Mouse (Mus musculus) forebrain, embryonic 15.5 days (tissue): ENCODE measurements around the gene Arpp19. TPM values are rescaled to one million over a fixed set of nuclear protein-coding genes. Genes with fewer than 3 reads are reported as not detected.

ENCODE experiments used
- ATAC-seq: fragments of 200-750 bp; cut with Nextera tagmentation; replicated peaks from 2 replicates; pipeline ENCODE4 v1.8.0; 2017; ENCODE audit warnings: mild to moderate bottlenecking, moderate TSS enrichment, moderate library complexity
- H3K27ac ChIP-seq: fragments of 300-500 bp; sonication (generic); replicated peaks from 2 replicates; pipeline ENCODE4 v1.5.1; 2015; ENCODE audit warnings: mild to moderate bottlenecking, inconsistent platforms
- H3K27me3 ChIP-seq: fragments of 300-500 bp; sonication (generic); 2 replicates; pipeline ENCODE4 v1.6.1; 2015; ENCODE audit warnings: inconsistent platforms
- H3K36me3 ChIP-seq: fragments of 300-500 bp; sonication (generic); 2 replicates; pipeline ENCODE4 v1.6.1; 2015; ENCODE audit warnings: mild to moderate bottlenecking, inconsistent platforms
- H3K4me1 ChIP-seq: fragments of 300-500 bp; sonication (generic); 2 replicates; pipeline ENCODE4 v1.6.1; 2015; ENCODE audit warnings: inconsistent platforms
- H3K4me2 ChIP-seq: fragments of 300-500 bp; sonication (generic); replicated peaks from 2 replicates; pipeline ENCODE4 v1.6.1; 2015; ENCODE audit warnings: mild to moderate bottlenecking, inconsistent platforms
- H3K4me3 ChIP-seq: fragments of 300-500 bp; sonication (generic); 2 replicates; pipeline ENCODE4 v1.5.1; 2015; ENCODE audit warnings: mild to moderate bottlenecking, inconsistent platforms
- H3K9ac ChIP-seq: fragments of 300-500 bp; sonication (generic); replicated peaks from 2 replicates; pipeline ENCODE4 v1.6.1; 2015; ENCODE audit warnings: mild to moderate bottlenecking, inconsistent platforms
- H3K9me3 ChIP-seq: fragments of 300-500 bp; sonication (generic); 2 replicates; pipeline ENCODE4 v1.6.1; 2016; ENCODE audit warnings: inconsistent platforms
- WGBS: fragments of 180-500 bp; shearing (Covaris S2); methylation state at CpG from one replicate; pipeline ENCODE4 v1.1.7; 2015; ENCODE audit warnings: mixed read lengths; 5-methylcytosine and 5-hydroxymethylcytosine counted together
- polyA plus RNA-seq: library from polyadenylated mRNA; unstranded; fragments of >200 nt; fragmentation: Nextera tagmentation; extraction: Ambion mirVana; gene quantifications from 2 replicates; pipeline ENCODE4 v1.2.1, GENCODE M21; 2015

Arpp19 gene
- 230 and 242 TPM in 2 replicates for polyA plus RNA-seq

DNA sequence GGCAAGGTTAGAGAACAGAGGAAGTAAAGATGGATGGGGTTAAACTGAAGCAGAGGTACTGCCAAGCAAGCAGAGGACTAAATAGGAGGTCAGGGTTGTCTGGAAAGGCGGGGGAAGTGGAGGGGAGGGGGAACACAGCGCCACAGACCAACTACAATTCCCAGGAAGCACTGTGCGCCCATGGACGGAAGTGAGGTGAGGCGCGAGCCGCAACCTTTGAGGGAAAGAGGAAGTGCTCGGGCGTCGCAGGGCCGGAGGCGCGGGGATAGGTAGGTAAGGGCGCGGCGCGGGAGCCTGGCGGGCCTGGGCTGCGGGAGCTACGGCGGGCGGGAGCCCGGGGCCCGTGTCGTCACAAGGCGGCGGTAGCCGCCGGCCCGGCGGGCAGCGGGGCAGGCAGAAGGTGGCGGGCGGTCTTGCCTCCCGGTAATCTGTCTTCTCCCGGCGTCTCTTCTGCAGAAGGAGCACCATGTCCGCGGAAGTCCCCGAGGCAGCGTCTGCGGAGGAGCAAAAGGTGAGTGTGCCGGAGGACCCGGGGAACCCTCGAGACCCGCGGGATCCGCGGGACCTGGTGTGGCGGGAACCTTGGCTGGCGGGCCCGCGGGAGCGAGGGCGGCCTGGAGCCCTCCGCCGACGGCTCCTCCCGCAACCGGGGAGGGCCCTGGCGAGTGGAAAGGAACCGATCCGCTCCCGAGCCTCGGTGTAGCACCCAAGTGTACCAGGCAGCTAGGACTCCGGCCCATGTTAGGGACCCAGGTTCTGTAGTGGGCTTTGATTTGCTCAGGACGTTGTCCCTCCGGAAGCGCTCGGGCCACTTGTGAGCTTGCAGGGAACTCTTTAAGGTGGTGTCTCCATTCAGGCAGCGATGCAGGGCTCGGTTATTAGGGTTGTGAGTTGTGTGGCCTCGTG is at the start of gene Arpp19:
Gene Arpp19, plus strand, starts transcription at position 164 of the 906 bp plus-strand sequence.
- no peaks in the 10 kb centered on the region for H3K9me3 ChIP-seq
- ATAC-seq: peak; percentile 98
- H3K4me2 ChIP-seq: peak within 1 kb of the TSS; percentile 67
- no peaks in the 10 kb centered on the region for H3K27me3 ChIP-seq
- peaks cover 21% of the 10 kb centered on the region for H3K4me1 ChIP-seq
- H3K36me3 ChIP-seq: no peaks in the 10 kb centered on the region
- WGBS: under 1% methylated on average over 71 of the region's 73 CpGs
- H3K4me3 ChIP-seq: peak within 1 kb of the TSS; percentile 96
- peak within 1 kb of the TSS; percentile 92 for H3K9ac ChIP-seq
- H3K27ac ChIP-seq: peak within 1 kb of the TSS; percentile 83

DNA sequence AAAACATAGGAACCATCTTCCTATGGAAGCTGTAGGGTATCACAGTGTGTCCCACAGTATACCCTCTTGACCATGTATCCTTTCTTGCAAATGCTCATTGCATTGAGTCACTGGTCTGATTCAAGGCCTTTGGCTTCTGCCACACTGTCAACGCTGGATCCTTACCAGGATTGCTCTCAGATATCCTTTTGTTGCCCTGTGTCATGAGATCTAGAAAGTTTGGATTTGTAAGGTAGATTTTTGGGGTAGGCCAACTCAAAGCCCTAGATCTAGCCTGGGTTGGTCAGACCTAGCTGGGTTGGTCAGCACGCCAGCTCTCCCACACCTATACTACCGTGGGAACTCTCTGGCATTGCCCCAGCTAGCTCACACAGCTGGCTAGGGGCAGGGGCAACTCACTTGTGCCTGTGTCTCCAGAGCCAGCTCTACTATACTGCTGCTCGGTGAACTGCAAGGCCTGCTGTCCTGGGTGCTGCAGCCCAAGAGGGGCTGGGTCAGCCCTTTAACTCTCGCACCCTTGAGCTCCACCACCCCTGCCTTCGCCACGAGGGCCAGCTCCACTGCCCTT is 48.4 kb upstream of the Arpp19 start:
- H3K9me3 ChIP-seq: no peaks in the 10 kb centered on the region
- H3K4me3 ChIP-seq: no peak overlapping the region
- H3K4me1 ChIP-seq: no peaks in the 10 kb centered on the region
- ATAC-seq: no peak
- H3K9ac ChIP-seq: no peak overlapping the region
- H3K4me2 ChIP-seq: no peak overlapping the region
- H3K27ac ChIP-seq: no peak overlapping the region
- H3K36me3 ChIP-seq: no peaks in the 10 kb centered on the region
- WGBS: 91% methylated on average over 7 of the region's 7 CpGs
- H3K27me3 ChIP-seq: no peaks in the 10 kb centered on the region

DNA sequence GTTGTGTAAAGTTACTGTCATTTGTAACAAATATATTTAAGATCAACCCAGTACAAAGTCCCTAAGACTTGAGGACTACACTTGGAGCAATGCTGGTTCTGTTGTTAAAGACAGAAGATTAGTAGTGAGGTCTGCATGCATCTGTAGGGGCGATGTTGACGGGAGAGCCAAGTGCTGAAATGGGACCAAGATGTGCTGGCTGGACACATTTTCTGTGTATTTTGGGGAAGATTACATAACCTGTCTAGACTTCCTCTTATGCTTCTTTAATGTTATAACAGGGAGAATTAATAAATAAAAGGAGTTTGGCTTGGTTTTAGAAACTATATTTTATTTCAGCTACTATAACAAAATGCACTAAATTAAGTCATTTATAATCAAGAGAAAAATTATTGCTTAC is 47.4 kb upstream of the Arpp19 start:
- no peak overlapping the region for H3K4me3 ChIP-seq
- no peak overlapping the region for H3K4me2 ChIP-seq
- 85% methylated on average over 2 of the region's 2 CpGs for WGBS
- H3K27me3 ChIP-seq: no peaks in the 10 kb centered on the region
- no peak overlapping the region for H3K27ac ChIP-seq
- ATAC-seq: no peak
- no peaks in the 10 kb centered on the region for H3K9me3 ChIP-seq
- H3K9ac ChIP-seq: no peak overlapping the region
- no peaks in the 10 kb centered on the region for H3K36me3 ChIP-seq
- H3K4me1 ChIP-seq: 0 out of 2 replicates have a peak, but pooled peaks cover 4% of the 10 kb centered on the region

DNA sequence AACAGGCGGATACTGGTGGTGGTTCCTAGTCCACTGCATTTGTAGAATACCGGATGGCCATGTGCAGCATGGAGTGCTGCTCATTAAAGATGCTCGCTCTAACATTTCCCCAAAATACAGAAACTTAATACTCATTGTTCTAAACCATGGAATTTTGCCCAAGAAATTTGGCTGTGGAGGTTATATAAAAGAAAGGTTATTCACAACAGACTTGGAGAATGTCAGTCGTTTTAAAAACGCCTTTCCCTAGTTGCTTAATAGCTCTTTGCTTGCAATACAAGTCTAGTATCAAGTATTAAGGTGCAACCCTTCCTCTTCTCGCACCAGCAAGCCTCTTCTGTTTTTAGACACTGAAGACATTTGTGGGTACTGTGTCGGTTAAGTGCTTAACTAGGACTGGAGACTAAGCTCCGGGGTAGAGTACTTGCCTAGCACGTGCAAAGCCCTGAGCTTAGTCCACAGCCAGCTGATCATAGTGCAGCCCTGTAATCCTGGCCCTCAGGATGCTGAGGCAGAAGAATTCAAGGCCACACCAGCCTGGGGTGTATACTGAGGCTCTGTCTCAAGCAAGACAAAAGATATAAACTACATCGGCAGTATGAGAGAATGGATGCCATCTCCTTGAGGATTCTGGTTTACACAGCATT is 42.7 kb upstream of the Arpp19 start:
- Histone ChIP-seq H3K4me1 (0 out of 2 replicates have a peak, but pooled peaks cover 4% of the 10 kb centered on the region), H3K27ac (no peak overlapping the region), H3K9ac (no peak overlapping the region), H3K27me3 (no peaks in the 10 kb centered on the region), H3K4me2 (no peak overlapping the region), H3K9me3 (no peaks in the 10 kb centered on the region), H3K36me3 (no peaks in the 10 kb centered on the region), H3K4me3 (no peak overlapping the region)
- 70% methylated on average over 10 of the region's 10 CpGs for WGBS
- ATAC-seq: no peak

DNA sequence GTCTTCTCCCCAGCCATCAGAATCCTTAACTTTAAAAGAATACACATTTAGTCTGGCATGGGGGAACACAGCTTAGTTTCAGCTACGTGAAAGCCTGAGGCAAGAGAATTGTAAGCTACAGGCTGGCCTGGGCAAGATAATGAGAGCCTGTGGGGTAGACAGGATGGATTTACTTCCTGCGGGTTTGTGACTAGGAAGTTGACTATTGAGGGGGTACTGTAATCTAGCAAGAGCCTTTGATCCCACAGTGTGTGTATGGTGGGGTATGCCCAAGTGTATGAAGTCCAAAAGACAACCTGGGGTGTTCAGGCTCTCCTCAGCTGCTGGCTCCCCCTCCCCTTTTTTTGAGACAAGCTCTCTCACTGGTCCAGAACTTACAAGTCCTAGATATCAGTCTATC is 41.1 kb upstream of the Arpp19 start:
- Histone ChIP-seq H3K27me3 (no peaks in the 10 kb centered on the region), H3K4me3 (no peak overlapping the region), H3K36me3 (peaks cover 2% of the 10 kb centered on the region; the same call in 1 of the 2 replicates), H3K4me1 (peaks cover 8% of the 10 kb centered on the region; the same call in 1 of the 2 replicates), H3K9ac (no peak overlapping the region), H3K9me3 (no peaks in the 10 kb centered on the region), H3K4me2 (no peak overlapping the region), H3K27ac (no peak overlapping the region)
- WGBS: 57% methylated on average over 2 of the region's 2 CpGs
- ATAC-seq: no peak

DNA sequence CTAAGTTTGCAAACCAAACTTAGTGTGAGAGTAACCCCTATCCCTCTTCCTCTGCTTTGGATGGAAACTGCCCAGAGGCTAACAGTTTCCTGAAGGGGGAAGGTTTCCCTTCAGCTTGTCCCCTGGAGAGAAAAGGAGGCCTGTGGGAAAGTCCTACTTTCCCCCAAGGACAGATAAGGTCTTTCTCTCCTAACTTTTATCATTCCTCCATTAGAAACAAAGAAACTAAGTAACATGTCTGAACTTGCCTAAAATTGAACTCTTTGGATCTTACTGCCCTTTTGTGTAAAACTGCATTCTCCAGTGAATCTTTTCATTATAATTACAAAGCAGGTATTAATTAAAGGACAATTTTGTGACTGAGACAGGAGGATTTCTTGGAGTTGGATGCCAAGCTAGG is 39.4 kb upstream of the Arpp19 start:
- no peak overlapping the region for H3K9ac ChIP-seq
- no peak overlapping the region for H3K27ac ChIP-seq
- H3K9me3 ChIP-seq: no peaks in the 10 kb centered on the region
- peaks cover 12% of the 10 kb centered on the region; the same call in 1 of the 2 replicates for H3K4me1 ChIP-seq
- ATAC-seq: no peak
- no peaks in the 10 kb centered on the region for H3K27me3 ChIP-seq
- peaks cover 2% of the 10 kb centered on the region; the same call in 1 of the 2 replicates for H3K36me3 ChIP-seq
- no peak overlapping the region for H3K4me3 ChIP-seq
- H3K4me2 ChIP-seq: no peak overlapping the region

DNA sequence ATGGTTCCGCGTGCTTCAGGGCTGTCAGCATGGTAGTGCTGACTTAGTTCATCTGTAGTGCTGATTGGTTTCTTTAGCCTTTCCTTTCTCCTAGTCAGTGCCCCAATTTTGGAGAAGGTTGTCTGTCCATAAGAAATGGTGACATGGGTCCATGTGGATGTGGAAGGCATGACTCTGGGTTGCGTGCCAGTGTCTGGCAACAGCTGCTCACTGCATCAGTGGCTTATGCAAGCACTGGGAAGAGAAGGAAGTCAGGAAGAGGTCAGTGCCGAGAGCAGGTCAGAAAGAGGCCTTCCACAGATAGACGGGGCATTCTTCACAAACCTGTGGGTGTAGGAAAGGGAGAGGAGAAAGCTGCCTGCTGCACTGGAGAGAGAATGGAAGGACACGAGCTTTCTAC is 36.4 kb upstream of the Arpp19 start:
- Histone ChIP-seq H3K4me3 (no peak overlapping the region), H3K27ac (no peak overlapping the region), H3K27me3 (no peaks in the 10 kb centered on the region), H3K9me3 (no peaks in the 10 kb centered on the region), H3K4me1 (peaks cover 9% of the 10 kb centered on the region; the same call in 1 of the 2 replicates), H3K36me3 (peaks cover 5% of the 10 kb centered on the region), H3K9ac (no peak overlapping the region), H3K4me2 (no peak overlapping the region)
- 88% methylated on average over 6 of the region's 6 CpGs for WGBS
- ATAC-seq: no peak

DNA sequence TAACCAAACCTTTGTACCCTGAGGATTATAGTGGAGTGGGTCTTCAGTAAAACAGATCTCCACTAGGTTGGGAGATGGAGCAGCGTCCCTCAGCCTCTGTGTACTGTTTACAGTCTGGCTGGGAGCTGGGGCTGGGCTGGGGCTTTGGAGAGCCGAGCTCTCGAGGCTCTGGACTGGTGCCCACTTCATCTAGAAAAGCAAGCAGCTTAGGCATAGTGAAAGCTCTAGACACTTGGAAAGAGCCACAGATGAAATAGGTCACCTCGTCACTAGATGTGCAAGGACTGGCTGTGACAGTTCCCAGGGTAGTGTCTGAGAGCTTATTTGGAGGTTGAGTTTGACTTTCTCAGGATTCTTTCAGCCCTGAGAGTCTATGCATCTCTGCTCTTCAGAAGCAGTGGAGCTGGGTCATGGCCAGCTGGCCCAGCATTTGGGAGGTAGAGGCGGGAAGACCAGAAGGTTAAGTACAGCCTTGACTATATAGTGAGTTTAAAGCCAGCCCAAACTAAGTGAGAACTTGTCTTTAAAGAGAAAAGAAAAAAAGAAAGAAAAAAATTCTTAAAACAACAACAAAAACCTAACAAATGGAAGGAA is 35.7 kb upstream of the Arpp19 start:
- Histone ChIP-seq H3K9me3 (no peaks in the 10 kb centered on the region), H3K4me3 (no peak overlapping the region), H3K9ac (no peak overlapping the region), H3K27ac (no peak overlapping the region), H3K4me1 (peaks cover 9% of the 10 kb centered on the region; the same call in 1 of the 2 replicates), H3K36me3 (peaks cover 11% of the 10 kb centered on the region), H3K27me3 (no peaks in the 10 kb centered on the region), H3K4me2 (no peak overlapping the region)
- no peak; the same call in 1 of the 2 replicates for ATAC-seq
- 42% methylated on average over 5 of the region's 5 CpGs for WGBS

DNA sequence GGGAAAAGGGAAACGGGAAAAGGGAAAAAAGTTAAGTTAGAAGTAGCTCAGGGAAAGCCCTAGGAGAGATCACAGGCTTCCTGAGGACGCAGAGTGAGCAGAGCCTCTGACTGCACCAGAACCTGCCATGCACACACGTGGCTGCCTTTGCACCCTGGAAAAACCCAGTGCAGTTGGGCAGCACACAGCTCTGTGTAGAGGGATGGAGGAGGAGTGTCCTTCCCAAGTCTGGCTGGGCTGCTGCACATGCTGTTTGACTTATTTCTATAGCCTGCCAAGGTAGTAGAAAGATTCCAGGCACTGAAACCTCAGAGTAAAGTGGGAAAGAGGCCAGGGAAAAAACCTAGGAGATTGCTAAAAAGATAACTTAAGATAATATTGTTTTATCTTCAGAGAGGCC is 35.2 kb upstream of the Arpp19 start:
- Histone ChIP-seq H3K4me1 (peaks cover 9% of the 10 kb centered on the region; the same call in 1 of the 2 replicates), H3K4me2 (no peak overlapping the region), H3K9ac (no peak overlapping the region), H3K27me3 (no peaks in the 10 kb centered on the region), H3K4me3 (no peak overlapping the region), H3K36me3 (peaks cover 14% of the 10 kb centered on the region), H3K9me3 (no peaks in the 10 kb centered on the region), H3K27ac (no peak overlapping the region)
- no peak for ATAC-seq
- 75% methylated on average over 3 of the region's 3 CpGs for WGBS

DNA sequence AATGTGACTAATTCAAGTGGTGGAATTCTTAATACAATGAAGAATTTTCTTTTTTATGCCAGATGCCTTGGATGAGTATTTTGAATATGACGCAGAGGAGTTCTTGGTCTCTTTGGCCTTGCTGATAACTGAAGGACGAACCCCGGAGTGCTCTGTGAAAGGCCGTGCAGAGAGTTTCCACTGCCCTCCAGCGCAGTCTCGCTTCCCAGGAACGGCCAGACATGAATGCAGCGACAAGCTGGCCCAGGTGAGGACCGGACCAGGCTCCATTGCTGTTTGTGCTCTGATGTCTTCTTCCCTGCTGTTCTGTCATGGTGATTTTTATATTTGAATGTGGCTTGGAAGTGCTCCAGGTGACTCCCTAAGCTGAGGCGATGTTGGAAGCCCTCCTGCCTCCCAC is 33.2 kb upstream of the Arpp19 start:
- H3K9ac ChIP-seq: no peak overlapping the region
- peaks cover 25% of the 10 kb centered on the region for H3K36me3 ChIP-seq
- H3K27me3 ChIP-seq: no peaks in the 10 kb centered on the region
- no peak for ATAC-seq
- no peak overlapping the region for H3K4me2 ChIP-seq
- H3K9me3 ChIP-seq: no peaks in the 10 kb centered on the region
- no peak overlapping the region for H3K4me3 ChIP-seq
- H3K27ac ChIP-seq: no peak overlapping the region
- WGBS: 93% methylated on average over 10 of the region's 10 CpGs
- peaks cover 9% of the 10 kb centered on the region; the same call in 1 of the 2 replicates for H3K4me1 ChIP-seq

DNA sequence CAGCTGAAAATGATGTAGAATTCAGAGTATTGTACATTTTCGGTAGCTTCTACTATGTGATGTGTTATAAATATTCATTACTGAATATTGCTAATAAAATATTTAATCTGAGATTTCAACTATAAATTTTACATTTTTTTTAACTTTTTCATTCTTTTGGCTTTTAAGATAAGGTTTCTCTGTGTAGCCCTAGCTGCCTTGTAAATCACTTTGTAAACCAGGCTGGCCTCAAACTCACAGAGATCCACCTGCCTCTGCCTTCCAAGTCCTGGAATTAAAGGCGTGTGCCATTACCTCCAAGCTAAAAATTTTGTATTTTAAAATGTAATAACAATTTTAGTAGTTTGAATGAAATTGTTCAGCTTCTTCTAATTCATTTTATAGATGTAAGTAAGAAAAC is 20.8 kb upstream of the Arpp19 start:
- Histone ChIP-seq H3K27ac (no peak overlapping the region), H3K36me3 (peaks cover 68% of the 10 kb centered on the region), H3K9me3 (no peaks in the 10 kb centered on the region), H3K27me3 (no peaks in the 10 kb centered on the region), H3K4me2 (no peak overlapping the region), H3K4me1 (no peaks in the 10 kb centered on the region), H3K9ac (no peak overlapping the region), H3K4me3 (no peak overlapping the region)
- WGBS: 80% methylated on average over 2 of the region's 2 CpGs
- ATAC-seq: no peak

DNA sequence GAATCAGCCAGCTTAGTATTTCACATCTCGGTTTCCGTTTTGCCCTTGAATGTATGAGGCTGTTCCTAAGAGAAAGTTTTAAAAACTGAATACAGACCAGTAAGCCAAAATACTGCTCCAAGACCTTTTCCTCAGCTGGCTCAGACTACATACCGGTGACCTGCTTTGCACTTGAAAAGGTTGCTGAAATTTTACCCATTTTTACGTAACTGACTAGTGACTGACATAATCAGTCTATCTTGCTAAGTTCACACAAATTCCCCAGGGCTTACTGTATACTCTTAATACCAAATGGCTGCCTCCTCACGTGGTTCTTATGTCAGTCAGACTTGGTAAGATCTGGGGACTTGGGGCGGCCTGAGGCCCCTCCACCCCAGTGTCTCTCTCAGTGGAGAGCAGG is 18.2 kb upstream of the Arpp19 start:
- H3K27ac ChIP-seq: no peak overlapping the region
- H3K4me1 ChIP-seq: no peaks in the 10 kb centered on the region
- 88% methylated on average over 6 of the region's 6 CpGs for WGBS
- no peak overlapping the region for H3K4me3 ChIP-seq
- H3K27me3 ChIP-seq: no peaks in the 10 kb centered on the region
- H3K4me2 ChIP-seq: no peak overlapping the region
- peaks cover 66% of the 10 kb centered on the region for H3K36me3 ChIP-seq
- no peak for ATAC-seq
- no peak overlapping the region for H3K9ac ChIP-seq
- H3K9me3 ChIP-seq: no peaks in the 10 kb centered on the region
